Mouse (Mus musculus): ENCODE results near the gene Plxnc1.

GRCm38 (mm10) chr10:94935270-94935669 lies 9.4 kb downstream of the Plxnc1 start:
- TF ChIP-seq POLR2A (IDR thresholded peaks at IDR 0.05; ENCODE audit: low read depth, low read length), result no peak
- no peak for TF ChIP-seq CTCF (conservative IDR thresholded peaks at IDR 0.05; ENCODE audit: insufficient read depth, insufficient read length, low read depth, low read length)

All from kidney, adult 2 months (tissue).